Mouse (Mus musculus) forebrain, embryonic 16.5 days (tissue): Measurements from ENCODE around the gene Gm1113. TPM values are rescaled to one million over a fixed set of nuclear protein-coding genes. Genes with fewer than 3 reads are reported as not detected.

Source experiments
- ATAC-seq: fragments of 200-750 bp; cut with Nextera tagmentation; 2 replicates; pipeline ENCODE4 v1.8.0; 2017; ENCODE audit warnings: mild to moderate bottlenecking, moderate library complexity
- H3K27ac ChIP-seq: fragments of 300-500 bp; sonication (generic); 2 replicates; pipeline ENCODE4 v1.5.1; 2014; ENCODE audit warnings: low read length, control low read depth
- H3K27me3 ChIP-seq: fragments of 300-500 bp; sonication (generic); replicated peaks from 2 replicates; pipeline ENCODE4 v1.6.1; 2014; ENCODE audit warnings: low read length; ENCODE audit not compliant: control insufficient read depth, insufficient read depth
- H3K36me3 ChIP-seq: fragments of 300-500 bp; sonication (generic); 2 replicates; pipeline ENCODE4 v1.6.1; 2014; ENCODE audit not compliant: control insufficient read depth, insufficient read depth
- H3K4me1 ChIP-seq: fragments of 300-500 bp; sonication (generic); replicated peaks from 2 replicates; pipeline ENCODE4 v1.6.1; 2014; ENCODE audit warnings: low read length; ENCODE audit not compliant: control insufficient read depth, insufficient read depth
- H3K4me2 ChIP-seq: fragments of 300-500 bp; sonication (generic); 2 replicates; pipeline ENCODE4 v1.6.1; 2014; ENCODE audit warnings: mild to moderate bottlenecking, low read length, control low read depth
- H3K4me3 ChIP-seq: fragments of 300-500 bp; sonication (generic); replicated peaks from 2 replicates; pipeline ENCODE4 v1.5.1; 2014; ENCODE audit warnings: mild to moderate bottlenecking, low read length, control low read depth
- H3K9ac ChIP-seq: fragments of 300-500 bp; sonication (generic); replicated peaks from 2 replicates; pipeline ENCODE4 v1.6.1; 2014; ENCODE audit warnings: low read depth, low read length, control low read depth
- H3K9me3 ChIP-seq: fragments of 300-500 bp; sonication (generic); 2 replicates; pipeline ENCODE4 v1.6.1; 2016; ENCODE audit warnings: low read length; ENCODE audit not compliant: control insufficient read depth
- WGBS: fragments of 180-500 bp; shearing (Covaris S2); extraction: QIAGEN DNeasy Blood & Tissue Kit; methylation state at CpG from one replicate; pipeline ENCODE4 v1.1.7; 2014; 5-methylcytosine and 5-hydroxymethylcytosine counted together
- polyA plus RNA-seq: library from polyadenylated mRNA; unstranded; fragments of >200 nt; fragmentation: Nextera tagmentation; extraction: Ambion mirVana; gene quantifications from 2 replicates; pipeline ENCODE4 v1.2.1, GENCODE M21; 2015

The Gm1113 gene
- polyA plus RNA-seq, 1 experiment from 2014 or later = not detected

DNA sequence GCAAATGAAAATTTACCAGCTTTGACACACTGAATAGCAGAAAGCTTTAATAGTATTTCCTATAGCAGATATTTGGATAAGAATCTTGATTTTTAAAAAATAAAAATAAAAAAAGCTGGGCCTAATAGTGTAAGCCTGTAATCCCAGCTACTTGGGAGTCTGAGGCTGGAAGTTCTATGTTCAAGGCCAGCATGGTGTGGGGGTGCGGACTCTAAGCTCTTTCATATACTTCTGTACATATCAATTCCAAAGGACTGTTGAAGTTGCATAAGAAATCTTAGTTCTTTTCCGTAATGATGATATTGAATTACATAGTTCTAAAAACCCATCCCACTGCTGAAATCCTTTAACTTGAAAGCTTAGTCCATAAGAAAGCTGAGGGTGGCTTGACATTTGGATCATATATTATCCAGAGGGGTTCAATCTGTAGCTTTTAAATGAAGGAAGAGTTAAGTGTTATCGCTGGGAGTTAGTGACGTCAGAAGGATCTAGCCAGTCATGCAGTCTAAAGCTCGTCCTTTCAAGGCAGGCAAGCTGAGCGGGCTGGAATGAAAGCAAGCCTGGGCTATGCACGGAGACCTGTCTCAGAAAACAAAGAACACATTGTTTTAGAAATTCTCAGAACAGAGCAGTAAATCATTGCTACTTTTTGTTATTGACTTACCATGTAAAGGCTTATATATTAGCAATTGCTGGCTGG is 24.9 kb downstream of the Gm1113 start:
- Histone ChIP-seq H3K9me3 (no peaks in the 10 kb centered on the region), H3K27ac (no peak overlapping the region), H3K4me1 (peaks cover 8% of the 10 kb centered on the region), H3K4me3 (no peak overlapping the region), H3K27me3 (no peaks in the 10 kb centered on the region), H3K36me3 (peaks cover 7% of the 10 kb centered on the region), H3K9ac (no peak overlapping the region), H3K4me2 (no peak overlapping the region)
- 37% methylated on average over 7 of the region's 7 CpGs for WGBS
- peak; percentile 36; the same call in 1 of the 2 replicates for ATAC-seq

DNA sequence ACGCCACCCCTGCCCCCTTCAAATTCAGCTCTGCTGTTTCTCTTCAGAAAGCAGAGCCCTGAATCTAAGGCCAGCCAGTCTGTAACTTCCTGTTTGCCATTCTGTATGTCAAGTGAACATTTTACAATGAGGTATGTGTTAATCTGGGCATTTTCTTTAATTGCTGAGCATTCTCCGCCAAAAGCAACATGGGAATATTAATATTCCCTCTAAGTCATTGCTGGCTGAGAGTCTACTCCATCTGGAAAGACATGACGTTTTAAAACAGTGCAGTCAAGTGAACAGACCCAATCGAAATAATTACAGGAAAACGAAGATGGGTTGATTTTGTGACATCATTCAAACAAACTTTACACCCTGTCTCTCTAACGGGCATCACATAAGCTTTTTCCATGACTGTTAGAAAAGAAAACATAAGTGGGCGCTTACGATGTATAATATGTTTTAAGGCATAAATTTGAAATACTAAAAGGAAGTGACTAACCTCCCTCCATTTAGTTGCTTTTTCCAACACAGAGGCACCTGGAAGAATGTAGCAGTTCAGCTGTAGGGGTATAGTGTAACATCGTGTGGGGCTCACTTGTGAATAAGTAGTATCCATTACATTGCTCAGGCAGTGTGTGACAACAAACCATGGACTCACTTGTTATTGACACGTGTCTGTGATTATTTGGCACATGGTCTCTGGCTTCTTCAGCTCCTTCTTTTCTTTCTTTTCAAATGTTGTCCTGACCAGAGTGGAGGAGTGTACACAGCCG is 26.8 kb downstream of the Gm1113 start:
- H3K27me3 ChIP-seq = no peaks in the 10 kb centered on the region
- no peaks in the 10 kb centered on the region for H3K9me3 ChIP-seq
- peaks cover 12% of the 10 kb centered on the region for H3K36me3 ChIP-seq
- peak; percentile 52 for ATAC-seq
- no peak overlapping the region for H3K9ac ChIP-seq
- H3K4me2 ChIP-seq = no peak overlapping the region
- 53% methylated on average over 11 of the region's 11 CpGs for WGBS
- peaks cover 8% of the 10 kb centered on the region for H3K4me1 ChIP-seq
- no peak overlapping the region for H3K4me3 ChIP-seq
- H3K27ac ChIP-seq = 0 out of 2 replicates have a peak overlapping the region, but pooled peaks have one; percentile 9

DNA sequence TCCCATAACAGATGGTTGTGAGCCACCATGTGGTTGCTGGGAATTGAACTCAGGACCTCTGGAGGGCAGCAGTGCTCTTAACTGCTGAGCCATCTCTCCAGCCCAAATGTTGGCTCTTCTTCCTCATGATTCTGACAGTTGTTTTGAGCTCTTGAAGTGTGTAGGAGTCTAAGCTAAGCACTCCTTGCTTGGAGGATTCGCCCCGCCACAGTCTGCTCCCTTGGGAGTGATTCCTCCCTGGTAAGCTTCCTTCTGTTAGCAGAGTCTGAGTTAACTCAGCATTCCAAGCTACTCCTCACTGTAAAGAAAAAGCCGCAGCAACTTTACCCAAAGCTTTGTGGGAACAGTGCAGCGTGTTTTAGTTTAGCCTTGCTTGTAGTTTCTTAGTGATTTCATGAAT is 29.6 kb downstream of the Gm1113 start:
- H3K27me3 ChIP-seq = no peaks in the 10 kb centered on the region
- peaks cover 11% of the 10 kb centered on the region for H3K4me1 ChIP-seq
- no peak overlapping the region for H3K27ac ChIP-seq
- no peaks in the 10 kb centered on the region for H3K9me3 ChIP-seq
- 85% methylated on average over 4 of the region's 4 CpGs for WGBS
- no peak for ATAC-seq
- H3K4me3 ChIP-seq = no peak overlapping the region
- H3K36me3 ChIP-seq = peaks cover 19% of the 10 kb centered on the region
- no peak overlapping the region for H3K4me2 ChIP-seq
- no peak overlapping the region for H3K9ac ChIP-seq

DNA sequence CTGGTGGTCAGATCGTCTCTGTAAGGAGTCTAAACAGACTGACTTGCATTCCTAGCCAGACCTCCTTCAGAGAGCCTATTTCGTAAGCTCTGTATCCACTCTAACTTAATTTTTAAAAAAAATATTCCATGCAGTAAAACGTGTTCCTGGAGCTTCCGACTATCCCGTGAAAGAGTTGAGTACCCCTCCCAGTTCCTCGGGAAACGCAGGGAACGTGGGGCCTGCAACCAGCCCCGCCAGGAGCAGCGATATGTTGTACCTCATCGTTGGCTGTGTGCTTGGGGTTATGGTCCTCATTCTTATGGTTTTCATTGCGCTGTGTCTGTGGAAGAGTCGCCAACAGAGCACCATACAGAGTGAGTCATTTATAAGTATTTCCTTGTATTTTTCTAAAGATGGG is 31.5 kb downstream of the Gm1113 start:
- Histone ChIP-seq H3K4me3 (no peak overlapping the region), H3K27me3 (no peaks in the 10 kb centered on the region), H3K9ac (no peak overlapping the region), H3K36me3 (peaks cover 19% of the 10 kb centered on the region), H3K4me2 (no peak overlapping the region), H3K9me3 (no peaks in the 10 kb centered on the region), H3K4me1 (peaks cover 21% of the 10 kb centered on the region), H3K27ac (no peak overlapping the region)
- 85% methylated on average over 13 of the region's 13 CpGs for WGBS
- no peak for ATAC-seq

DNA sequence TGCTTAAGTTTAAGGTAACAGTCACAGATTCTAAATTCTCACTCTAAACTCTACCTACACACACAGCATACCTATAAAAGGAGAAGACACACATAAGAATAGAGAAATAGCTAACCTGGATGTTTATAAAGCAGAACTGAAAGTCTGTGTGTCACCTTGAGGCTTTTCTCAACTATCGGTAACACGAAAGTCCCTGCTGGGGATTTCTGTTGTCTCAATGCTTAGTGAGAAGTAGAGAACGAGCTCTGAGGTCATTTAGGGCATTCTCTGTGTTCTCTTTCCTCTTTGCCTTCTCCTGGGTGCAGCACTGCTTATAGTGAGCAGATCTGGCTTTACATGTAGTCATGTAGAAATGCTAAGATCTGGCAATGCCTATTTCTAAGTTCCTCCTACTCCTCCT is 34.1 kb downstream of the Gm1113 start:
- Histone ChIP-seq H3K4me1 (peaks cover 16% of the 10 kb centered on the region), H3K27me3 (no peaks in the 10 kb centered on the region), H3K27ac (no peak overlapping the region), H3K36me3 (peaks cover 21% of the 10 kb centered on the region), H3K4me3 (no peak overlapping the region), H3K9me3 (no peaks in the 10 kb centered on the region), H3K9ac (no peak overlapping the region), H3K4me2 (no peak overlapping the region)
- ATAC-seq = no peak
- 91% methylated on average over 3 of the region's 3 CpGs for WGBS

DNA sequence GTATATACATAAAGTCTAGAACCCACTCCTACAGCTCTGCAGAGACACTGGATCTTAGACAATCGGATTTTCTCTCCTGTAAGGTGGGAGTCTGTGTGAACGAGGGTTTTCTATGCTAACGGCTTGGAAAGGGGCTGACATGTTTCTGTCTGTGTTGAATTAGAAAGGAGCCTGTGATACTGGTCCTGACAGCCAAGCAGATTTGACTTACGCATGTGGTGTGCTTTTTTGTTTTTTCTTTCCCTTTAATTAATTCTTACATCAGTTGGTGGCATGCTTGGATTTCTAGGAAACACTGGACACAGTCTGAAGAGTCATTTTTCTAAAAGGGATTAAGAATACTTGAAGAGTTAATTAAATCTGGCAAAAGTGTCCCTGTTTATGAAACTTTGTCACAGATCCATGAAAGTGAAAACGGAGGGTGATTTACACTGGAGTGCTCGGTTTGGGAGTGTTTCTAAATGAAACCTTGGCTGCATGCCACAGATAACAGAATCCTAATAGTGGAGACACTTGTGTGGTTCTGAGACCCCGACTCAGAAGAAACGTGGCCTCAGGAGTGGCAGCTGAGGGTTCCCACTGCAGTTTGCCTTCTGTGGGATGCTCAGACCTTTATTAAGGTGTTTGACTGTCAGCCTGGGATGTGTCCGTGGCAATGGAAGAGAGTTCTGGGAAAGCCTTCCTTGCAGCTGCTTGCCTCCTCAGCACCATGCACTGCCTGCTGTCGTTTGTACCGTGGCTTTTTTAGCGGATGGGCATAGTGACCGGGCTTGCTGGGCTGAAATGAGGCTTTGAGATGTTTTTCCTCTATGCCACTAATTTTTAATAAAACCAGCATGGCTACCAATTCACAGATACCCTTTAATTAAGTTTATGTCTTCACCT is 35.8 kb downstream of the Gm1113 start:
- peak overlapping the region; percentile 75 for H3K27ac ChIP-seq
- H3K4me3 ChIP-seq = no peak overlapping the region
- H3K9me3 ChIP-seq = no peaks in the 10 kb centered on the region
- WGBS = 22% methylated on average over 13 of the region's 13 CpGs
- H3K9ac ChIP-seq = 0 out of 2 replicates have a peak overlapping the region, but pooled peaks have one; percentile 17
- ATAC-seq = peak; percentile 68
- H3K36me3 ChIP-seq = peaks cover 20% of the 10 kb centered on the region
- peak overlapping the region; percentile 25 for H3K4me2 ChIP-seq
- no peaks in the 10 kb centered on the region for H3K27me3 ChIP-seq
- H3K4me1 ChIP-seq = peaks cover 16% of the 10 kb centered on the region

DNA sequence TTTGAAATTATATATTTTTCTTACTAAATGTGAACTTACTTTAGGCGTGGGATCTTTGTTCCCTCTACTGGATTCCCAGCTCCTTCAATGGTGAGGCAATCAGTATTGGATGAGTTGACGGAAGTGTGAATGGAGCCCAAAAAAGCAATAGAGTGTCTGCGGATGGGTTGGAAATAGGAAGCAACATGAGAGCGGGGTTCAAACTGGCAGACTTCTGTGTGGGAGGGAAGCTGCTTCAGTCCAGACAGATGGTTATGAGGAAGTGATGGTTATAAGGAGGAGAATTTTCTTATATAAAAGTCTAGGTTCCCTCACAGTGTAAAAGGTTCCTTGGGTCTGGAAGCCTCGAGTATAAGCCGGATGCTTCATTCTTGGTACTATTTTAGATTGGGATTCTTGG is 38.6 kb downstream of the Gm1113 start:
- 84% methylated on average over 6 of the region's 6 CpGs for WGBS
- no peak for ATAC-seq
- peaks cover 21% of the 10 kb centered on the region for H3K36me3 ChIP-seq
- no peak overlapping the region for H3K27ac ChIP-seq
- H3K4me1 ChIP-seq = peaks cover 14% of the 10 kb centered on the region
- no peaks in the 10 kb centered on the region for H3K27me3 ChIP-seq
- H3K4me3 ChIP-seq = no peak overlapping the region
- H3K9me3 ChIP-seq = no peaks in the 10 kb centered on the region
- no peak overlapping the region for H3K9ac ChIP-seq
- no peak overlapping the region for H3K4me2 ChIP-seq

DNA sequence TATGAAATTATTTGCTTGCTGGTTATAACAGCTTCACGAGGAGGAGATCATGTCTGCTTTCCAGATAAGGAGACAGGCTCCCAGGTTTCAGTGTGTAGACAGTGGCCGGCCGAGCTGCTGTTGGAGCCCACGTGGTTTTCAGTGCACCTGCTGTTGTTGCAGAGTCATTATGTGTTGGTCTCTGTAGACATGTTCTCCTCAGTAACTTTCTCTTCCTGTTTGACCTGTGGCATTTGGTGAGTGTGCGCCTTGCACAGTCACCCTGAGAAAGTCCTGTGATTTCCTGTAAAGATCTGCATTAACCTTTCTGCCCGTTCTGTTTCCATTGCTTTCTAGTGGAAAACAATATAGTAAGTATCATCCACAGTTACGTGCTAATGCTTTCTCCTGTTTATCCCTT is 42.7 kb downstream of the Gm1113 start:
- H3K4me2 ChIP-seq = no peak overlapping the region
- H3K36me3 ChIP-seq = peaks cover 30% of the 10 kb centered on the region
- H3K27ac ChIP-seq = no peak overlapping the region
- no peak overlapping the region for H3K9ac ChIP-seq
- 92% methylated on average over 7 of the region's 7 CpGs for WGBS
- H3K4me1 ChIP-seq = no peaks in the 10 kb centered on the region
- no peak overlapping the region for H3K4me3 ChIP-seq
- no peaks in the 10 kb centered on the region for H3K9me3 ChIP-seq
- H3K27me3 ChIP-seq = no peaks in the 10 kb centered on the region
- no peak for ATAC-seq
